Mouse (Mus musculus): ENCODE measurements around the gene Csrp1. TPM values are rescaled to one million over a fixed set of nuclear protein-coding genes. Genes with fewer than 3 reads are reported as not detected.

Gene Csrp1
- polyA plus RNA-seq, 1 experiment from 2014 or later: 16.0 TPM

- peaks cover 21% of the 10 kb centered on the region for H3K4me1 ChIP-seq (replicated peaks)
- H3K4me3 ChIP-seq (replicated peaks): peak overlapping the region; percentile 39
- H3K9me3 ChIP-seq: no peaks in the 10 kb centered on the region
- H3K36me3 ChIP-seq: no peaks in the 10 kb centered on the region
- H3K27ac ChIP-seq: peak overlapping the region; percentile 40
- peaks cover 19% of the 10 kb centered on the region for H3K27me3 ChIP-seq
- peak overlapping the region; percentile 54; the same call in 1 of the 2 replicates for H3K9ac ChIP-seq (replicated peaks)
- 1% methylated on average over 29 of the region's 29 CpGs for WGBS
- ATAC-seq: peak; percentile 83
- H3K4me2 ChIP-seq (replicated peaks): peak overlapping the region; percentile 66
Measured at GRCm38 (mm10) chr1:135698996-135699705, 20.7 kb upstream of the Csrp1 start.

GRCm38 (mm10) chr1:135699892-135700291 is 20.0 kb upstream of the Csrp1 start:
- no peak overlapping the region for H3K27ac ChIP-seq
- no peaks in the 10 kb centered on the region for H3K9me3 ChIP-seq
- 52% methylated on average over 2 of the region's 2 CpGs for WGBS
- H3K27me3 ChIP-seq: peaks cover 19% of the 10 kb centered on the region
- no peak for ATAC-seq
- peak overlapping the region; percentile 66 for H3K4me2 ChIP-seq (replicated peaks)
- no peak overlapping the region for H3K9ac ChIP-seq (replicated peaks)
- H3K4me3 ChIP-seq (replicated peaks): no peak overlapping the region; the same call in 1 of the 2 replicates
- no peaks in the 10 kb centered on the region for H3K36me3 ChIP-seq
- peaks cover 21% of the 10 kb centered on the region for H3K4me1 ChIP-seq (replicated peaks)

GRCm38 (mm10) chr1:135700605-135701004 is 19.3 kb upstream of the Csrp1 start:
- peaks cover 21% of the 10 kb centered on the region for H3K4me1 ChIP-seq (replicated peaks)
- H3K27me3 ChIP-seq: peaks cover 19% of the 10 kb centered on the region
- 2% methylated on average over 7 of the region's 7 CpGs for WGBS
- H3K9me3 ChIP-seq: no peaks in the 10 kb centered on the region
- no peaks in the 10 kb centered on the region for H3K36me3 ChIP-seq
- H3K9ac ChIP-seq (replicated peaks): no peak overlapping the region
- no peak overlapping the region for H3K4me3 ChIP-seq (replicated peaks)
- ATAC-seq: peak; percentile 64; the same call in 1 of the 2 replicates
- H3K27ac ChIP-seq: no peak overlapping the region
- H3K4me2 ChIP-seq (replicated peaks): no peak overlapping the region

GRCm38 (mm10) chr1:135701314-135701713 is 18.5 kb upstream of the Csrp1 start:
- H3K4me2 ChIP-seq (replicated peaks): no peak overlapping the region
- H3K27ac ChIP-seq: no peak overlapping the region
- H3K27me3 ChIP-seq: peaks cover 19% of the 10 kb centered on the region
- H3K36me3 ChIP-seq: no peaks in the 10 kb centered on the region
- H3K9ac ChIP-seq (replicated peaks): no peak overlapping the region
- no peak for ATAC-seq
- H3K4me1 ChIP-seq (replicated peaks): peaks cover 21% of the 10 kb centered on the region
- WGBS: 47% methylated on average over 3 of the region's 3 CpGs
- no peaks in the 10 kb centered on the region for H3K9me3 ChIP-seq
- no peak overlapping the region for H3K4me3 ChIP-seq (replicated peaks)

- Histone ChIP-seq H3K4me3 (replicated peaks) (no peak overlapping the region), H3K9ac (replicated peaks) (no peak overlapping the region), H3K27me3 (peaks cover 10% of the 10 kb centered on the region), H3K4me2 (replicated peaks) (no peak overlapping the region), H3K9me3 (no peaks in the 10 kb centered on the region), H3K36me3 (no peaks in the 10 kb centered on the region), H3K27ac (no peak overlapping the region), H3K4me1 (replicated peaks) (peaks cover 21% of the 10 kb centered on the region)
- WGBS: 76% methylated on average over 2 of the region's 2 CpGs
- no peak for ATAC-seq
Measured at GRCm38 (mm10) chr1:135702722-135703121, 17.1 kb upstream of the Csrp1 start.

GRCm38 (mm10) chr1:135704317-135704821 is 15.5 kb upstream of the Csrp1 start:
- 63% methylated on average over 3 of the region's 3 CpGs for WGBS
- H3K4me3 ChIP-seq (replicated peaks): no peak overlapping the region
- H3K4me1 ChIP-seq (replicated peaks): peaks cover 7% of the 10 kb centered on the region
- ATAC-seq: no peak
- H3K27me3 ChIP-seq: 0 out of 2 replicates have a peak, but pooled peaks cover 3% of the 10 kb centered on the region
- no peak overlapping the region for H3K9ac ChIP-seq (replicated peaks)
- no peaks in the 10 kb centered on the region for H3K36me3 ChIP-seq
- H3K4me2 ChIP-seq (replicated peaks): no peak overlapping the region
- no peak overlapping the region for H3K27ac ChIP-seq
- no peaks in the 10 kb centered on the region for H3K9me3 ChIP-seq

GRCm38 (mm10) chr1:135708369-135708768 is 11.5 kb upstream of the Csrp1 start:
- no peak overlapping the region for H3K27ac ChIP-seq
- H3K9me3 ChIP-seq: no peaks in the 10 kb centered on the region
- WGBS: 41% methylated on average over 4 of the region's 4 CpGs
- H3K9ac ChIP-seq (replicated peaks): no peak overlapping the region
- 0 out of 2 replicates have a peak, but pooled peaks have one; percentile 14 for ATAC-seq
- peak overlapping the region; percentile 14; the same call in 1 of the 2 replicates for H3K4me2 ChIP-seq (replicated peaks)
- no peaks in the 10 kb centered on the region for H3K27me3 ChIP-seq
- no peaks in the 10 kb centered on the region for H3K36me3 ChIP-seq
- no peak overlapping the region; the same call in 1 of the 2 replicates for H3K4me3 ChIP-seq (replicated peaks)
- H3K4me1 ChIP-seq (replicated peaks): no peaks in the 10 kb centered on the region

- Histone ChIP-seq H3K9me3 (no peaks in the 10 kb centered on the region), H3K27me3 (no peaks in the 10 kb centered on the region), H3K27ac (no peak overlapping the region), H3K4me2 (replicated peaks) (no peak overlapping the region), H3K4me3 (replicated peaks) (no peak overlapping the region), H3K9ac (replicated peaks) (no peak overlapping the region), H3K36me3 (no peaks in the 10 kb centered on the region), H3K4me1 (replicated peaks) (no peaks in the 10 kb centered on the region)
- no peak for ATAC-seq
- WGBS: 65% methylated on average over 7 of the region's 7 CpGs
Measured at GRCm38 (mm10) chr1:135711126-135711525, 8.7 kb upstream of the Csrp1 start.

GRCm38 (mm10) chr1:135714028-135714815 is 5.6 kb upstream of the Csrp1 start:
- 82% methylated on average over 9 of the region's 9 CpGs for WGBS
- no peaks in the 10 kb centered on the region for H3K36me3 ChIP-seq
- no peak overlapping the region for H3K4me2 ChIP-seq (replicated peaks)
- H3K9me3 ChIP-seq: no peaks in the 10 kb centered on the region
- no peaks in the 10 kb centered on the region for H3K4me1 ChIP-seq (replicated peaks)
- no peak for ATAC-seq
- H3K27ac ChIP-seq: no peak overlapping the region
- H3K4me3 ChIP-seq (replicated peaks): no peak overlapping the region
- no peaks in the 10 kb centered on the region for H3K27me3 ChIP-seq
- no peak overlapping the region for H3K9ac ChIP-seq (replicated peaks)

- ATAC-seq: no peak
- 65% methylated on average over 3 of the region's 3 CpGs for WGBS
Measured at GRCm38 (mm10) chr1:135714901-135715609, 4.8 kb upstream of the Csrp1 start.

GRCm38 (mm10) chr1:135719486-135719885 is 375 bp upstream of the Csrp1 start:
- H3K4me2 ChIP-seq (replicated peaks): no peak overlapping the region
- peak; percentile 63 for ATAC-seq
- WGBS: 19% methylated on average over 9 of the region's 9 CpGs

More at GRCm38 (mm10) chr1:135714901-135715609, 4.8 kb upstream of the Csrp1 start:
- Histone ChIP-seq H3K4me2 (replicated peaks) (no peak overlapping the region), H3K4me3 (replicated peaks) (no peak overlapping the region), H3K9ac (replicated peaks) (no peak overlapping the region), H3K27me3 (no peaks in the 10 kb centered on the region), H3K4me1 (replicated peaks) (no peaks in the 10 kb centered on the region), H3K27ac (no peak overlapping the region), H3K36me3 (no peaks in the 10 kb centered on the region), H3K9me3 (no peaks in the 10 kb centered on the region)

More at GRCm38 (mm10) chr1:135719486-135719885, 375 bp upstream of the Csrp1 start:
- H3K27me3 ChIP-seq: no peaks in the 10 kb centered on the region
- H3K4me1 ChIP-seq (replicated peaks): no peaks in the 10 kb centered on the region
- H3K27ac ChIP-seq: no peak overlapping the region
- H3K9me3 ChIP-seq: no peaks in the 10 kb centered on the region
- H3K36me3 ChIP-seq: no peaks in the 10 kb centered on the region
- H3K4me3 ChIP-seq (replicated peaks): no peak overlapping the region
- H3K9ac ChIP-seq (replicated peaks): no peak overlapping the region
